Mouse (Mus musculus) intestine, embryonic 14.5 days (tissue): Measurements from ENCODE around the gene Med21. TPM values are rescaled to one million over a fixed set of nuclear protein-coding genes. Genes with fewer than 3 reads are reported as not detected.

Experiments used
- ATAC-seq: fragments of 200-750 bp; cut with Nextera tagmentation; replicated peaks from 2 replicates; pipeline ENCODE4 v1.8.0; 2017; ENCODE audit warnings: low read depth, moderate number of reproducible peaks, moderate TSS enrichment, moderate library complexity; ENCODE audit not compliant: low FRiP score, low TSS enrichment
- DNase-seq: peaks from one replicate; pipeline ENCODE4 v3.0.0-alpha.2; 2018; ENCODE audit warnings: low spot score
- H3K27ac ChIP-seq: fragments of 300-500 bp; sonication (generic); 2 replicates; pipeline ENCODE4 v1.5.1; 2014; ENCODE audit warnings: low read depth, mild to moderate bottlenecking, control low read depth
- H3K27me3 ChIP-seq: fragments of 300-500 bp; sonication (generic); replicated peaks from 2 replicates; pipeline ENCODE4 v1.6.1; 2014; ENCODE audit warnings: low read length, control low read depth; ENCODE audit not compliant: control insufficient read depth, insufficient read depth
- H3K36me3 ChIP-seq: fragments of 300-500 bp; sonication (generic); 2 replicates; pipeline ENCODE4 v1.6.1; 2014; ENCODE audit warnings: low read length, control low read depth; ENCODE audit not compliant: control insufficient read depth, insufficient read depth
- H3K4me1 ChIP-seq: fragments of 300-500 bp; sonication (generic); replicated peaks from 2 replicates; pipeline ENCODE4 v1.6.1; 2014; ENCODE audit warnings: low read length, control low read depth, mixed read lengths; ENCODE audit not compliant: control insufficient read depth, insufficient read depth
- H3K4me2 ChIP-seq: fragments of 300-500 bp; sonication (generic); 2 replicates; pipeline ENCODE4 v1.6.1; 2014; ENCODE audit warnings: low read length
- H3K4me3 ChIP-seq: fragments of 300-500 bp; sonication (generic); 2 replicates; pipeline ENCODE4 v1.5.1; 2014; ENCODE audit warnings: low read depth, low read length, control low read depth, mixed read lengths
- H3K9ac ChIP-seq: fragments of 300-500 bp; sonication (generic); 2 replicates; pipeline ENCODE4 v1.6.1; 2014; ENCODE audit warnings: mild to moderate bottlenecking, low read length
- H3K9me3 ChIP-seq: fragments of 300-500 bp; sonication (generic); 2 replicates; pipeline ENCODE4 v1.6.1; 2016; ENCODE audit warnings: low read length, control low read depth; ENCODE audit not compliant: control insufficient read depth
- WGBS: fragments of 180-500 bp; shearing (Covaris S2); extraction: QIAGEN DNeasy Blood & Tissue Kit; methylation state at CpG from one replicate; pipeline ENCODE4 v1.1.7; 2014; 5-methylcytosine and 5-hydroxymethylcytosine counted together
- polyA plus RNA-seq: library from polyadenylated mRNA; unstranded; fragments of >200 nt; fragmentation: Nextera tagmentation; extraction: Ambion mirVana; gene quantifications from 2 replicates; pipeline ENCODE4 v1.2.1, GENCODE M21; 2014

Gene Med21
- polyA plus RNA-seq, 1 experiment from 2014 or later = 119 TPM

DNA sequence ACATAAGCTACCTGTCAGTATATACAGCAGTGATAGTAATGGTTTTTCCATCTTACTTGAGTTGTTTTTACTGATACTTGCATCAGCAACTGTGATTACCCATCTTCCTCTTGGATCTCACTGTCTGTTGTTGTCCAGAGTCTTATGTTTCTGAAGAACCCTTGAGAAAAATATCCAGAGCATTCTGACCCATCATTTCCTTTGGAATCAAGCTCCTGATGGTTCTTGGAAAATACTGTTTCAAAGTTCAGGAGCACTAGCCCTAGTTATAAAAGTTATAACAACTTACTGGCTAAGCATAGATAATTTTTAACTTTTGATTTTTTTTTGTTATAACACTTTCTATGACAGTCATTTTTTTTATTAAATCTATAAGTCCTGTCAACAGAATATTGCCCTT is 9.1 kb downstream of the Med21 start:
- ATAC-seq = no peak
- Histone ChIP-seq H3K9ac (no peak overlapping the region), H3K4me2 (no peak overlapping the region), H3K4me3 (no peak overlapping the region), H3K27ac (no peak overlapping the region), H3K9me3 (no peaks in the 10 kb centered on the region), H3K27me3 (no peaks in the 10 kb centered on the region), H3K4me1 (no peaks in the 10 kb centered on the region), H3K36me3 (peaks cover 21% of the 10 kb centered on the region)
- DNase-seq = no peak

DNA sequence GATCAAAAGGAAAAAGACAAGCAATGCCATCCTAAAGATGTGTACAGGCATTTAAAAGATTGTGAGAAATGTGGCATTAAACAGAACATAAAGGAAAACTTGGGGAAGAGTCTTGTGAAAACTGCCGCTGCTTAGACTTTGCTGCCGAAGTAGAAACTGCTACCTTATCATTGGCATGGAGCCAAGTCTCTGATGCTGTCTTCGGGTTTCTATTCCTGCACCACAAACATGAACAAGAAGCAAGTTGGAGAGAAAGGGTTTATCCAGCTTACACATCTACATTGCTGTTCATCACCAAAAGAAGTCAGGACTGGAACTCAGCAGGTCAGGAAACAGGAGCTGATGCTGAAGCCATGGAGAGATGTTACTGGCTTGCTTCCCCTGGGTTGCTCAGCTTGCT is 10.8 kb downstream of the Med21 start:
- no peak overlapping the region for H3K27ac ChIP-seq
- H3K9ac ChIP-seq = no peak overlapping the region
- H3K36me3 ChIP-seq = peaks cover 21% of the 10 kb centered on the region
- no peak overlapping the region for H3K4me3 ChIP-seq
- no peak overlapping the region for H3K4me2 ChIP-seq
- DNase-seq (no peak), ATAC-seq (no peak)
- H3K4me1 ChIP-seq = no peaks in the 10 kb centered on the region
- no peaks in the 10 kb centered on the region for H3K9me3 ChIP-seq
- H3K27me3 ChIP-seq = no peaks in the 10 kb centered on the region
- WGBS = 64% methylated on average over 3 of the region's 3 CpGs

DNA sequence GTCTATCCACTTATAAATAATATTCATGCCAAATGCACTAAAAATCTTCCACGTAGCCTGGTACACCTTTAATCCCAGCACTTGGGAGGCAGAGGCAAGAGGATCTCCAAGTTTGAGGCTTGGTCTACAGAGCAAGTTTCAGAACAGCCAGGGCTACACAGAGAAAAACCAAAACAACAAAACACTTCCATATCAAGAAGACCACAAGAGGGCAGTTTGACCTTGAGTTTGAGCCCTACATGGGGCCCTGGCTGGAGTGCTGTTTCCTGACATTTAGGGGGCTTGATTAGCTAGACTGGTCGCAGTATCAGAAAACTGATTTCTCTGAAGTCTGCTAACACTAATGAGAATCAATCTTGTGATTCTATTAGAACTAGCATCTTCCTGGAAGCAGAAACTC is 18.2 kb downstream of the Med21 start:
- no peaks in the 10 kb centered on the region for H3K36me3 ChIP-seq
- H3K27me3 ChIP-seq = no peaks in the 10 kb centered on the region
- no peak overlapping the region for H3K9ac ChIP-seq
- no peaks in the 10 kb centered on the region for H3K9me3 ChIP-seq
- H3K4me1 ChIP-seq = no peaks in the 10 kb centered on the region
- ATAC-seq (no peak), DNase-seq (no peak)
- no peak overlapping the region for H3K27ac ChIP-seq
- no peak overlapping the region for H3K4me2 ChIP-seq
- 71% methylated on average over 2 of the region's 2 CpGs for WGBS
- no peak overlapping the region for H3K4me3 ChIP-seq

DNA sequence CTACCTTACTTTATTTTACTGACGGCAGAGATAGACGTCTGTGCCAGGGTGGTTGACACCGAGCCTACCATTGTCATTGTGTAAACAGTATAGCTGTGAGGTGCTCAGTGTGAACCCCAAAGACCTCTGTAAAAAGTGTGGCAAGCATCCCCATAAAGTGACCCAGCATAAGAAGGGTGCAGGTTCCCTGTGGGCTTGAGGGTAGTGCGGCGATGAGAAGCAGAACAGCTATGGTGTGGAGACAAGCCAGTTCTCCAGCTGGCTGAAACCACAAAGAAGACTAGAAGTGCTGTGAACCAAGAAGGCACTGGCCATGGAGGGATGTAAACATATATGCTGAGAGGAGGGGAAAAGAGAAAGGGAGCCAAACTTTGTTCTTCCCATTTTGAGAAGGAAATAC is 19.3 kb downstream of the Med21 start:
- H3K9me3 ChIP-seq = no peaks in the 10 kb centered on the region
- WGBS = 77% methylated on average over 5 of the region's 5 CpGs
- DNase-seq = no peak
- H3K4me3 ChIP-seq = no peak overlapping the region
- no peak overlapping the region for H3K4me2 ChIP-seq
- no peak for ATAC-seq
- no peaks in the 10 kb centered on the region for H3K36me3 ChIP-seq
- no peaks in the 10 kb centered on the region for H3K4me1 ChIP-seq
- no peaks in the 10 kb centered on the region for H3K27me3 ChIP-seq
- H3K9ac ChIP-seq = no peak overlapping the region
- H3K27ac ChIP-seq = no peak overlapping the region

DNA sequence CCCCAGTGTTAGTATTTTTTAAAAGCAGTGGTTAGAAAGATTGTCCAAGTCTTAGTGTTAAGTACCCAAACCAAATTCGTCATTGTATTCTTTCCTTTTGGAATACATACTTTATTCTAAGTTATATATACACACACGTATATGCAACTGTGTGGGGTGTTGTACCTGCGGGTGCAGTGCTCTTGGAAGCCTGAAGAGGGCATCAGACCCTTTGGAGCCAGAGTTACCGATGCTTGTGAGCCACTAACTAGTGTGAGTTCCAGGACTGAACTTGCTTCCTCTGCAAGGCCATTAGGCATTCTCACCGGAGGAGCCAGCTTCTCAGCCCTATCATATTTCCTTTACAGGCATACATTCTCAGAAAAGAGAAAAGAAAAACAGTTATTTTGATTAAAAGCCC is 20.3 kb downstream of the Med21 start:
- Histone ChIP-seq H3K36me3 (no peaks in the 10 kb centered on the region), H3K4me1 (no peaks in the 10 kb centered on the region), H3K9me3 (no peaks in the 10 kb centered on the region), H3K4me2 (no peak overlapping the region), H3K4me3 (no peak overlapping the region), H3K27ac (no peak overlapping the region), H3K27me3 (no peaks in the 10 kb centered on the region), H3K9ac (no peak overlapping the region)
- no peak for ATAC-seq
- WGBS = 37% methylated on average over 5 of the region's 5 CpGs
- no peak for DNase-seq

DNA sequence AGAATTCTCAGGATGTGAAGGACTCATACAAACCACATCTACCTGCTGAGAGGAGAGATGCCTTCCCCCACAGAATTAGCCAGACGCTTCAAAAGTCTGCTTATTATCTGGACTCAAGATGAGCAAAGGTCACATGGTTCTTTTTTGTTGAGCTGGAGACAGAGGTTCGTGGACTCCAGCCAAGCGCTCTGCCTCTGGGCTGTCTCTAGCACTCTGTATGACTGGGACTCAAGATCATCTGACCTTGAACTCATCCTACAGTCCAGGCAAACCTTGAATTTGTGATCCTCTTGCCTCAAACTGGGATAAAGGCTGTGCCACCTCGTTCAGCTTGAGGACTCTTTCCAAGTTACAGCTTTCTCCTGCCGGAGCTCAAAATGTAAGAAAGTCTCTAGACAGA is 21.8 kb downstream of the Med21 start:
- H3K27ac ChIP-seq = no peak overlapping the region
- H3K4me2 ChIP-seq = no peak overlapping the region
- ATAC-seq = no peak
- H3K4me1 ChIP-seq = no peaks in the 10 kb centered on the region
- 45% methylated on average over 5 of the region's 5 CpGs for WGBS
- H3K4me3 ChIP-seq = no peak overlapping the region
- no peaks in the 10 kb centered on the region for H3K27me3 ChIP-seq
- no peaks in the 10 kb centered on the region for H3K36me3 ChIP-seq
- no peak overlapping the region for H3K9ac ChIP-seq
- no peaks in the 10 kb centered on the region for H3K9me3 ChIP-seq
- no peak for DNase-seq

DNA sequence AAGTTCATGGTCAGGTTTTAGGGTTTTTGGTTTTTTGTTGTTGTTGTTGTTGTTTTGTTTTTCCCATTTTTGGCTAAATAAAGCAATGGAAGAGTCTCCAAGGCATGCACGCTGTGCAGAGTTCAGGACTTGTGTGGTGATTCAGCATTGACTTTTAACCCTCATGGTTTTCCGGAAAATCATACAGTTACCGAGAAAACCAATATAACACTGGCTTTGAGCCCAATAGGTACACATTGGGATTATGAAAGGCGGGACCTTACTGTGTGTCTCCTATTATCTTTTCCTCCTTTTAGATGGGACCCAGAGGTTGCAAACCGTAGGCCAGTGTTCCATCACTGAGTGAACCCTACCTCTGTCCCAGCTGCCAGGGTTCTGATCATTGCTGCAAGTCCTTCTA is 22.6 kb downstream of the Med21 start:
- DNase-seq = no peak
- H3K9me3 ChIP-seq = no peaks in the 10 kb centered on the region

DNA sequence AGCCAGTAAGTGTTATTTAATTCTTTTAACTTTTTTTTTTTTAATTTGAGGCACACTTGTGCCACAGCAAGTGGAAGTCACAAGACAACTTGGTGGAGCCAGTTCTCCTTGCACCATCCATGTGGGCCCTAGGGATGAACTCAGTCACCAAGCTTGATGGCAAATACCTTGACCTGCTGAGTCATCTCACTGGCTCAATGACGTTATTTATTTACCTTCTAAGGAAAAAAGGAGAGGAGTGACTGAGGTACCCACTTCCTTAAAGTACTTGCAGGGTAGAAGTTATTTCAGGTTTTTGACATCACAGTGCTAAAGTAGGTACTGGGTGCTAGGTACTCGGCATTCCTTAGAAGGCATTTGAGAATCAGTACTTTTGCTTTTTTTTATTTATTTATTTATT is 23.1 kb downstream of the Med21 start:
- no peak overlapping the region for H3K4me2 ChIP-seq

More for the DNA sequence above, 22.6 kb downstream of the Med21 start:
- no peak for ATAC-seq
- H3K36me3 ChIP-seq = no peaks in the 10 kb centered on the region
- no peak overlapping the region for H3K9ac ChIP-seq
- H3K4me3 ChIP-seq = no peak overlapping the region
- no peak overlapping the region for H3K27ac ChIP-seq
- no peak overlapping the region for H3K4me2 ChIP-seq
- 89% methylated on average over 5 of the region's 5 CpGs for WGBS
- H3K27me3 ChIP-seq = no peaks in the 10 kb centered on the region
- no peaks in the 10 kb centered on the region for H3K4me1 ChIP-seq

DNA sequence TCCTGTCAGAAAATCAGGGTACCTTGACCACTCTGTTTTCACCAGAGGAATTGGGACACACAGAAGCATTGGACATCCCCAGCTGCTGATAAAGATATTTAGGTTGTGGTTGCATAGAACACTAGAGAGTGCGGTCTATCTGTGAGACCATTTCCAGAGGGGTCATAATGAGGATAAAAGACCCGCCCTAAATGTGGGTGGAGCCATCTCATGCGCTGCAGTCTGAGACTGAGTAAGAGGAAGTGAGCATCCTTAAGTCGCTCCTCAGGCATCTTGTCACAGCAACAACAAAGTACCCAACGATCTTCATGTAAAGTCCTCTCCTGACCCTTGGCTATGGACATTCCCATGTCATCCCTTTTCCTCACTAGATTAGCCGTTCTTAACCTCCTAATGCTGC is 24.5 kb downstream of the Med21 start:
- Histone ChIP-seq H3K4me3 (no peak overlapping the region), H3K9ac (no peak overlapping the region), H3K4me1 (no peaks in the 10 kb centered on the region), H3K9me3 (no peaks in the 10 kb centered on the region), H3K4me2 (no peak overlapping the region), H3K36me3 (no peaks in the 10 kb centered on the region), H3K27ac (no peak overlapping the region), H3K27me3 (no peaks in the 10 kb centered on the region)
- WGBS = 79% methylated on average over 6 of the region's 6 CpGs
- DNase-seq (no peak), ATAC-seq (no peak)

More for the DNA sequence above, 23.1 kb downstream of the Med21 start:
- H3K4me3 ChIP-seq = no peak overlapping the region
- no peaks in the 10 kb centered on the region for H3K27me3 ChIP-seq
- H3K36me3 ChIP-seq = no peaks in the 10 kb centered on the region
- H3K9ac ChIP-seq = no peak overlapping the region
- H3K4me1 ChIP-seq = no peaks in the 10 kb centered on the region
- 76% methylated on average over 2 of the region's 2 CpGs for WGBS
- no peak overlapping the region for H3K27ac ChIP-seq
- DNase-seq (no peak), ATAC-seq (no peak; the same call in 1 of the 2 replicates)
- H3K9me3 ChIP-seq = no peaks in the 10 kb centered on the region
